Mouse (Mus musculus) adrenal gland, postnatal 36 days (tissue): ENCODE results near the gene P2ry14. TPM values are rescaled to one million over a fixed set of nuclear protein-coding genes. Genes with fewer than 3 reads are reported as not detected.
A peak's percentile ranks its signal among the peaks of the same experiment; 100 is the strongest.

ENCODE experiments used
- DNase-seq, 2 experiments: peaks; one replicate each; pipeline ENCODE4 v3.0.0; 2021; ENCODE audit warnings: mixed read lengths in 1 of 2
- long read RNA-seq, 2 experiments: library from polyadenylated mRNA; stranded (forward); transcript quantifications; one replicate each; pipeline ENCODE4 v2.0.0; 2021; ENCODE audit warnings: borderline sequencing depth in 2 of 2
- total RNA-seq, 2 experiments: library from RNA; stranded (reverse); gene quantifications; 2 replicates each; pipeline ENCODE4 v1.2.3; 2021

The P2ry14 gene
- total RNA-seq = 10 to 100 TPM; 18.0 to 19.1 TPM
- long read RNA-seq, experiment 1, transcript P2ry14-206 (2 exons, 2,476 nt) = major isoform, 5 of 12 reads
- long read RNA-seq, experiment 1, transcript P2ry14-202 (2 exons, 1,795 nt) = major isoform, 5 of 12 reads
- long read RNA-seq, experiment 1, partial matches to known transcripts = 0 of 12 reads
- long read RNA-seq, experiment 1, other reads (novel, unspliced or antisense) = 0 of 12 reads
- long read RNA-seq, experiment 2, partial matches to known transcripts = 0 of 2 reads
- long read RNA-seq, experiment 2, other reads (novel, unspliced or antisense) = 1 of 2 reads

- peak; percentile 49 to 55 for DNase-seq
These were observed at the start of gene P2ry14 for GRCm38 (mm10) chr3:59153424-59153823. Gene P2ry14 (minus strand): TSS chr3:59153618.

- no peak for DNase-seq
These were observed 44.0 kb upstream of the P2ry14 start for GRCm38 (mm10) chr3:59197329-59197948.

- no peak for DNase-seq
These were observed 41.5 kb upstream of the P2ry14 start, which contains the start of gene Gpr87 for GRCm38 (mm10) chr3:59194938-59195337. Gene Gpr87 (minus strand): TSS chr3:59195104.

GRCm38 (mm10) chr3:59194099-59194498 lies 40.7 kb upstream of the P2ry14 start:
- DNase-seq = no peak

- DNase-seq = no peak
These were observed 38.3 kb upstream of the P2ry14 start for GRCm38 (mm10) chr3:59191674-59192073.

GRCm38 (mm10) chr3:59187336-59187735 lies 33.9 kb upstream of the P2ry14 start:
- no peak for DNase-seq

GRCm38 (mm10) chr3:59185662-59186061 lies 32.2 kb upstream of the P2ry14 start:
- DNase-seq = no peak

- no peak for DNase-seq
These were observed 28.7 kb upstream of the P2ry14 start for GRCm38 (mm10) chr3:59182129-59182528.

- DNase-seq = no peak
These were observed 27.7 kb upstream of the P2ry14 start for GRCm38 (mm10) chr3:59181134-59181533.

GRCm38 (mm10) chr3:59176871-59177270 lies 23.5 kb upstream of the P2ry14 start:
- DNase-seq = no peak

GRCm38 (mm10) chr3:59175234-59175633 lies 21.8 kb upstream of the P2ry14 start:
- peak; percentile 38 to 56 for DNase-seq

GRCm38 (mm10) chr3:59174426-59175154 lies 21.2 kb upstream of the P2ry14 start:
- no peak for DNase-seq

- no peak for DNase-seq
These were observed 16.7 kb upstream of the P2ry14 start for GRCm38 (mm10) chr3:59169921-59170627.

GRCm38 (mm10) chr3:59169215-59169614 lies 15.8 kb upstream of the P2ry14 start:
- peak in 1 of 2 experiments; percentile 17 for DNase-seq

- DNase-seq = no peak
These were observed 15.1 kb upstream of the P2ry14 start for GRCm38 (mm10) chr3:59168476-59168875.

GRCm38 (mm10) chr3:59167417-59168054 lies 14.1 kb upstream of the P2ry14 start:
- no peak for DNase-seq

GRCm38 (mm10) chr3:59160465-59160864 lies 7.0 kb upstream of the P2ry14 start:
- no peak for DNase-seq

GRCm38 (mm10) chr3:59157048-59157447 lies 3.6 kb upstream of the P2ry14 start:
- no peak for DNase-seq

- DNase-seq = no peak
These were observed 2.0 kb upstream of the P2ry14 start for GRCm38 (mm10) chr3:59155404-59155803.

- no peak for DNase-seq
These were observed 1.5 kb upstream of the P2ry14 start for GRCm38 (mm10) chr3:59154888-59155287.

- no peak for DNase-seq
These were observed 2.8 kb downstream of the P2ry14 start for GRCm38 (mm10) chr3:59150624-59151023.

GRCm38 (mm10) chr3:59149646-59150045 lies 3.8 kb downstream of the P2ry14 start:
- no peak for DNase-seq
